Mouse (Mus musculus) megakaryocyte, embryonic 14.5 days (primary cell): Measurements from ENCODE around the gene Irf7. TPM values are rescaled to one million over a fixed set of nuclear protein-coding genes. Genes with fewer than 3 reads are reported as not detected.
A peak's percentile ranks its signal among the peaks of the same experiment; 100 is the strongest.

Source experiments
- H3K27me3 ChIP-seq: replicated peaks from 2 replicates; pipeline ENCODE3; 2012; ENCODE audit warnings: inconsistent platforms
- H3K36me3 ChIP-seq: replicated peaks from 2 replicates; pipeline ENCODE3; 2012; ENCODE audit warnings: low read length, inconsistent platforms, mixed read lengths
- H3K4me1 ChIP-seq: 2 replicates; pipeline ENCODE4 v1.6.1; 2012; ENCODE audit warnings: inconsistent platforms
- H3K4me3 ChIP-seq: replicated peaks from 2 replicates; pipeline ENCODE3; 2012; ENCODE audit warnings: moderate library complexity, mild to moderate bottlenecking, inconsistent platforms
- H3K9me3 ChIP-seq: 2 replicates; pipeline ENCODE4 v1.6.1; 2012; ENCODE audit warnings: inconsistent platforms
- FLI1 ChIP-seq: IDR thresholded peaks from 2 replicates; pipeline ENCODE4 v1.6.1; 2012; ENCODE audit warnings: low read length, inconsistent platforms, mixed read lengths
- GATA1 ChIP-seq: IDR thresholded peaks from 3 replicates; pipeline ENCODE4 v1.6.1; 2012; ENCODE audit warnings: mixed read lengths, low read length, inconsistent platforms, borderline replicate concordance
- polyA plus RNA-seq: library from polyadenylated mRNA; stranded (reverse); fragments of >175 nt; gene quantifications from 2 replicates; pipeline ENCODE4 v1.2.3, GENCODE M21; 2012; ENCODE audit warnings: low replicate concordance; ENCODE audit not compliant: insufficient read depth

Irf7 gene
- polyA plus RNA-seq, 1 experiment = 188 TPM

- no peaks in the 10 kb centered on the region for H3K9me3 ChIP-seq
- peaks cover 58% of the 10 kb centered on the region for H3K36me3 ChIP-seq
- peaks cover 50% of the 10 kb centered on the region for H3K4me1 ChIP-seq
- H3K27me3 ChIP-seq = no peaks in the 10 kb centered on the region
- TF ChIP-seq FLI1 = no peak
- no peak for TF ChIP-seq GATA1
- H3K4me3 ChIP-seq = no peak overlapping the region
Measured at GRCm38 (mm10) chr7:141231551-141231950, 34.7 kb downstream of the Irf7 start.

- Histone ChIP-seq H3K27me3 (no peaks in the 10 kb centered on the region), H3K36me3 (peaks cover 55% of the 10 kb centered on the region), H3K4me1 (peaks cover 50% of the 10 kb centered on the region), H3K9me3 (no peaks in the 10 kb centered on the region), H3K4me3 (peak overlapping the region; percentile 14)
- TF ChIP-seq FLI1 (no peak), GATA1 (no peak)
Measured at GRCm38 (mm10) chr7:141231111-141231510, 35.2 kb downstream of the Irf7 start.

GRCm38 (mm10) chr7:141230570-141230969 is 35.7 kb downstream of the Irf7 start:
- Histone ChIP-seq H3K9me3 (no peaks in the 10 kb centered on the region), H3K4me1 (peaks cover 52% of the 10 kb centered on the region), H3K4me3 (peak overlapping the region; percentile 79), H3K36me3 (peaks cover 51% of the 10 kb centered on the region), H3K27me3 (no peaks in the 10 kb centered on the region)
- no peak for TF ChIP-seq FLI1
- no peak for TF ChIP-seq GATA1

- Histone ChIP-seq H3K27me3 (no peaks in the 10 kb centered on the region), H3K9me3 (no peaks in the 10 kb centered on the region), H3K4me1 (peaks cover 55% of the 10 kb centered on the region), H3K36me3 (peaks cover 42% of the 10 kb centered on the region), H3K4me3 (peak overlapping the region; percentile 92)
- TF ChIP-seq FLI1 = no peak
- TF ChIP-seq GATA1 = no peak
Measured at GRCm38 (mm10) chr7:141229702-141230101, 36.6 kb downstream of the Irf7 start.

GRCm38 (mm10) chr7:141228279-141229067 is 37.8 kb downstream of the Irf7 start, which contains the start of gene Phrf1:
Gene Phrf1, plus strand, starts transcription at chr7:141228784.
- TF ChIP-seq GATA1 (no peak), FLI1 (0 out of 2 replicates have a peak, but pooled peaks have one; percentile 47)
- H3K4me1 ChIP-seq = peaks cover 55% of the 10 kb centered on the region
- peak within 1 kb of the TSS; percentile 92 for H3K4me3 ChIP-seq

GRCm38 (mm10) chr7:141227796-141228195 is 38.5 kb downstream of the Irf7 start:
- Histone ChIP-seq H3K27me3 (no peaks in the 10 kb centered on the region), H3K9me3 (no peaks in the 10 kb centered on the region), H3K4me3 (peak overlapping the region; percentile 92), H3K36me3 (peaks cover 23% of the 10 kb centered on the region), H3K4me1 (peaks cover 57% of the 10 kb centered on the region)
- TF ChIP-seq GATA1 = no peak
- no peak for TF ChIP-seq FLI1

More at GRCm38 (mm10) chr7:141228279-141229067, 37.8 kb downstream of the Irf7 start, which contains the start of gene Phrf1:
- Histone ChIP-seq H3K9me3 (no peaks in the 10 kb centered on the region), H3K27me3 (no peaks in the 10 kb centered on the region), H3K36me3 (peaks cover 30% of the 10 kb centered on the region)

GRCm38 (mm10) chr7:141226535-141226934 is 39.7 kb downstream of the Irf7 start:
- H3K4me1 ChIP-seq = peaks cover 57% of the 10 kb centered on the region
- H3K27me3 ChIP-seq = no peaks in the 10 kb centered on the region
- no peaks in the 10 kb centered on the region for H3K9me3 ChIP-seq
- no peak for TF ChIP-seq FLI1
- TF ChIP-seq GATA1 = no peak
- peaks cover 10% of the 10 kb centered on the region for H3K36me3 ChIP-seq
- no peak overlapping the region for H3K4me3 ChIP-seq

- Histone ChIP-seq H3K36me3 (peaks cover 33% of the 10 kb centered on the region), H3K4me1 (peaks cover 66% of the 10 kb centered on the region), H3K4me3 (peak overlapping the region; percentile 99), H3K9me3 (no peaks in the 10 kb centered on the region), H3K27me3 (no peaks in the 10 kb centered on the region)
- TF ChIP-seq FLI1 (no peak), GATA1 (no peak)
Measured at GRCm38 (mm10) chr7:141222696-141223215, 43.5 kb downstream of the Irf7 start.

GRCm38 (mm10) chr7:141222126-141222467 is 44.2 kb downstream of the Irf7 start:
- no peak for TF ChIP-seq FLI1
- no peak for TF ChIP-seq GATA1
- Histone ChIP-seq H3K36me3 (peaks cover 40% of the 10 kb centered on the region), H3K27me3 (no peaks in the 10 kb centered on the region), H3K4me1 (peaks cover 67% of the 10 kb centered on the region), H3K9me3 (no peaks in the 10 kb centered on the region), H3K4me3 (peak overlapping the region; percentile 99)

GRCm38 (mm10) chr7:141221249-141222125 is 44.8 kb downstream of the Irf7 start:
- H3K4me3 ChIP-seq = peak overlapping the region; percentile 99
- no peaks in the 10 kb centered on the region for H3K27me3 ChIP-seq
- TF ChIP-seq GATA1 (no peak), FLI1 (no peak)
- peaks cover 71% of the 10 kb centered on the region for H3K4me1 ChIP-seq
- peaks cover 43% of the 10 kb centered on the region for H3K36me3 ChIP-seq
- no peaks in the 10 kb centered on the region for H3K9me3 ChIP-seq
